Mouse (Mus musculus): Measurements from ENCODE around the gene Mybbp1a. TPM values are rescaled to one million over a fixed set of nuclear protein-coding genes. Genes with fewer than 3 reads are reported as not detected.

Mybbp1a gene
- polyA plus RNA-seq, 2 experiments = 110 to 127 TPM

- 63% methylated on average over 7 of the region's 7 CpGs for WGBS
- peak; percentile 45 for DNase-seq (ENCODE audit: low spot score)
- Histone ChIP-seq H3K27me3 (ENCODE audit: control insufficient read depth, insufficient read depth, low read length) (no peaks in the 10 kb centered on the region), H3K36me3 (ENCODE audit: control insufficient read depth, insufficient read depth, low read length) (peaks cover 6% of the 10 kb centered on the region; the same call in 1 of the 2 replicates), H3K27ac (replicated peaks; ENCODE audit: low read depth, low read length) (peak overlapping the region; percentile 61), H3K4me3 (replicated peaks; ENCODE audit: low read length) (no peak overlapping the region), H3K9me3 (ENCODE audit: control insufficient read depth, low read length) (no peaks in the 10 kb centered on the region), H3K4me2 (replicated peaks; ENCODE audit: low read depth, low read length, severe bottlenecking) (no peak overlapping the region), H3K4me1 (ENCODE audit: control insufficient read depth, insufficient read depth, low read length) (peaks cover 18% of the 10 kb centered on the region), H3K9ac (ENCODE audit: low read depth, low read length, severe bottlenecking) (no peak overlapping the region)
- TF ChIP-seq POLR2A (IDR thresholded peaks at IDR 0.05; ENCODE audit: borderline replicate concordance, extremely low read depth, insufficient read depth, insufficient read length) = no peak
- ATAC-seq (ENCODE audit: low FRiP score, low read depth) = peak; percentile 31; the same call in 1 of the 2 replicates
These were observed 44.5 kb upstream of the Mybbp1a start for GRCm38 (mm10) chr11:72396621-72397020.

- H3K36me3 ChIP-seq (ENCODE audit: control insufficient read depth, insufficient read depth, low read length) = peaks cover 6% of the 10 kb centered on the region; the same call in 1 of the 2 replicates
- H3K4me1 ChIP-seq (ENCODE audit: control insufficient read depth, insufficient read depth, low read length) = peaks cover 18% of the 10 kb centered on the region
- no peaks in the 10 kb centered on the region for H3K27me3 ChIP-seq (ENCODE audit: control insufficient read depth, insufficient read depth, low read length)
- no peak for TF ChIP-seq POLR2A (IDR thresholded peaks at IDR 0.05; ENCODE audit: borderline replicate concordance, extremely low read depth, insufficient read depth, insufficient read length)
- no peak overlapping the region for H3K4me3 ChIP-seq (replicated peaks; ENCODE audit: low read length)
- no peak overlapping the region for H3K9ac ChIP-seq (ENCODE audit: low read depth, low read length, severe bottlenecking)
- peak overlapping the region; percentile 52 for H3K27ac ChIP-seq (replicated peaks; ENCODE audit: low read depth, low read length)
- peak; percentile 58 for DNase-seq (ENCODE audit: low spot score)
- ATAC-seq (ENCODE audit: low FRiP score, low read depth) = peak; percentile 39; the same call in 1 of the 2 replicates
- H3K9me3 ChIP-seq (ENCODE audit: control insufficient read depth, low read length) = no peaks in the 10 kb centered on the region
- 54% methylated on average over 10 of the region's 10 CpGs for WGBS
- H3K4me2 ChIP-seq (replicated peaks; ENCODE audit: low read depth, low read length, severe bottlenecking) = no peak overlapping the region
These were observed 44.1 kb upstream of the Mybbp1a start for GRCm38 (mm10) chr11:72397072-72397471.

GRCm38 (mm10) chr11:72397811-72398525, 43.2 kb upstream of the Mybbp1a start:
- Histone ChIP-seq H3K9me3 (ENCODE audit: control insufficient read depth, low read length) (no peaks in the 10 kb centered on the region), H3K9ac (ENCODE audit: low read depth, low read length, severe bottlenecking) (no peak overlapping the region), H3K4me1 (ENCODE audit: control insufficient read depth, insufficient read depth, low read length) (peaks cover 18% of the 10 kb centered on the region), H3K4me2 (replicated peaks; ENCODE audit: low read depth, low read length, severe bottlenecking) (no peak overlapping the region), H3K27me3 (ENCODE audit: control insufficient read depth, insufficient read depth, low read length) (no peaks in the 10 kb centered on the region), H3K36me3 (ENCODE audit: control insufficient read depth, insufficient read depth, low read length) (peaks cover 6% of the 10 kb centered on the region; the same call in 1 of the 2 replicates), H3K4me3 (replicated peaks; ENCODE audit: low read length) (no peak overlapping the region), H3K27ac (replicated peaks; ENCODE audit: low read depth, low read length) (no peak overlapping the region)
- no peak for TF ChIP-seq POLR2A (IDR thresholded peaks at IDR 0.05; ENCODE audit: borderline replicate concordance, extremely low read depth, insufficient read depth, insufficient read length)
- DNase-seq (ENCODE audit: low spot score) = no peak
- no peak for ATAC-seq (ENCODE audit: low FRiP score, low read depth)
- 71% methylated on average over 8 of the region's 8 CpGs for WGBS

GRCm38 (mm10) chr11:72401068-72401467, 40.1 kb upstream of the Mybbp1a start:
- no peak for DNase-seq (ENCODE audit: low spot score)
- Histone ChIP-seq H3K4me3 (replicated peaks; ENCODE audit: low read length) (no peak overlapping the region), H3K9me3 (ENCODE audit: control insufficient read depth, low read length) (no peaks in the 10 kb centered on the region), H3K36me3 (ENCODE audit: control insufficient read depth, insufficient read depth, low read length) (peaks cover 6% of the 10 kb centered on the region; the same call in 1 of the 2 replicates), H3K27me3 (ENCODE audit: control insufficient read depth, insufficient read depth, low read length) (no peaks in the 10 kb centered on the region), H3K4me2 (replicated peaks; ENCODE audit: low read depth, low read length, severe bottlenecking) (no peak overlapping the region), H3K27ac (replicated peaks; ENCODE audit: low read depth, low read length) (no peak overlapping the region), H3K9ac (ENCODE audit: low read depth, low read length, severe bottlenecking) (no peak overlapping the region), H3K4me1 (ENCODE audit: control insufficient read depth, insufficient read depth, low read length) (peaks cover 16% of the 10 kb centered on the region)
- ATAC-seq (ENCODE audit: low FRiP score, low read depth) = no peak
- no peak for TF ChIP-seq POLR2A (IDR thresholded peaks at IDR 0.05; ENCODE audit: borderline replicate concordance, extremely low read depth, insufficient read depth, insufficient read length)
- WGBS = 81% methylated on average over 12 of the region's 12 CpGs

- peaks cover 6% of the 10 kb centered on the region; the same call in 1 of the 2 replicates for H3K36me3 ChIP-seq (ENCODE audit: control insufficient read depth, insufficient read depth, low read length)
- H3K27me3 ChIP-seq (ENCODE audit: control insufficient read depth, insufficient read depth, low read length) = no peaks in the 10 kb centered on the region
- DNase-seq (ENCODE audit: low spot score) (no peak), ATAC-seq (ENCODE audit: low FRiP score, low read depth) (no peak)
- H3K27ac ChIP-seq (replicated peaks; ENCODE audit: low read depth, low read length) = no peak overlapping the region
- H3K4me3 ChIP-seq (replicated peaks; ENCODE audit: low read length) = no peak overlapping the region
- TF ChIP-seq POLR2A (IDR thresholded peaks at IDR 0.05; ENCODE audit: borderline replicate concordance, extremely low read depth, insufficient read depth, insufficient read length) = no peak
- H3K9ac ChIP-seq (ENCODE audit: low read depth, low read length, severe bottlenecking) = no peak overlapping the region
- no peak overlapping the region for H3K4me2 ChIP-seq (replicated peaks; ENCODE audit: low read depth, low read length, severe bottlenecking)
- WGBS = 77% methylated on average over 5 of the region's 5 CpGs
- H3K9me3 ChIP-seq (ENCODE audit: control insufficient read depth, low read length) = no peaks in the 10 kb centered on the region
- peaks cover 6% of the 10 kb centered on the region; the same call in 1 of the 2 replicates for H3K4me1 ChIP-seq (ENCODE audit: control insufficient read depth, insufficient read depth, low read length)
These were observed 39.1 kb upstream of the Mybbp1a start for GRCm38 (mm10) chr11:72402017-72402416.
